Mouse (Mus musculus) frontal cortex, adult (tissue): ENCODE measurements at regions not wholly inside any gene's neighbourhood (a gene's known extent, or its start where the extent isn't known, plus 50 kb on each side); places are given as distances from the start of the nearest gene placed in this dataset.
"Not testable (repeated sequence)": the region's sequence is repeated elsewhere in the genome, so short reads cannot be mapped to it uniquely, and the experiment has no call there.

Experiments used
- ATAC-seq: cut with Nextera tagmentation; 2 replicates; pipeline ENCODE4 v1.9.2; 2017; ENCODE audit warnings: mild to moderate bottlenecking, moderate library complexity, mixed read lengths; ENCODE audit not compliant: low TSS enrichment

DNA sequence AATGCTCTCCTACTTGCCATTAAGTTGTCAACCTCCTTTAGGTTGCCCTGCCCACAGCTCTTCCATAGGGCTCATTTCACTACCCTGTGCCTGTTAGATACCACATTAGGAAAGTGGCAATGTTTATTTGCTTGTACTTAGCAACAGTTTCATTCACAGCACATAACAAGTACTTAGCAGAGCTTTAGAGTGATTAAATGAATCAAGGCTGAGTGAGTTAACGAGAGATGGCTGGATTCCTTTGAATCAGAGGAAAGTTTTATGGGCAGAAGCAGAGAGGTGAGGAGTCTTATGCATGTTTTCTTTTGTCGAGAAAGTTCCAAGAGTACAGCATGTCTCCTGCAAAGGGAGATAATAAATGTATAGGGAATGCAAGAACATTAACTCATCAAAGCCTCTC is 60.5 kb downstream of the Ptgs2 start:
- no peak for ATAC-seq

DNA sequence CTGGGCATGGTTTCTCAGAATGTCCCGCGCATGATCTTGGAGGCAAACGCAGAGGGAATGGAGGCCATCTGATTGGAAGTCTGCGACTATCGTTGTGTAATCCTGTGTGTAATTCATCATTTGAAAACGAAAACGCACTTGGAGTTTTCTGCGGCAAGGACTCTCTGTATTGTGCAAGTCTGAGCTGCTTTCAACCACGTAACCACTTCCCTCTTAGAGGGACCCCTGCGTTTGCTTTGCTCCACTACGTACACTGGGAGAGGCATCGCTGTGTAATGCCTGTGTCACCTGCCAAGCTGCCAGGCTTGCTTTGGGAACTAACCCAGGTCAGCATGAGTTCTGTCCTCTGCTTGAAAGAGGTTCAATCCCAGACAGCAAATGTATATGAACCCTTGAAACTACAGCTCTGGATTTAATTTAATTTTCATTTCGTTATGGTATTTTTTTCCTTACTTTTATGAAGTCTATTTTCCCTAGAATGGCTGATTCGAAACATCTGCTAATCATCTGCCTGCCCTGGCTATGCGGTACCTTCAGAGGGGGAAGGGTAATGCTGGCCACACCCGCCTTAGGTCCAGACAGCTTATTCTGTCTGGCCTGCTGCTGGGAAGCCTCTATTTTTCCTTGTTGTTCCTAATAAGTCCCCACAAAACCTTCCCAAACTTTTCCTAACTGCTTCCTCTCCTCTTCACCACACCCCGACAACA is 65.2 kb downstream of the Ptgs2 start:
- ATAC-seq, result peak; percentile 84

GRCm38 (mm10) chr1:150165597-150165973 is 65.8 kb downstream of the Ptgs2 start:
- no peak for ATAC-seq

DNA sequence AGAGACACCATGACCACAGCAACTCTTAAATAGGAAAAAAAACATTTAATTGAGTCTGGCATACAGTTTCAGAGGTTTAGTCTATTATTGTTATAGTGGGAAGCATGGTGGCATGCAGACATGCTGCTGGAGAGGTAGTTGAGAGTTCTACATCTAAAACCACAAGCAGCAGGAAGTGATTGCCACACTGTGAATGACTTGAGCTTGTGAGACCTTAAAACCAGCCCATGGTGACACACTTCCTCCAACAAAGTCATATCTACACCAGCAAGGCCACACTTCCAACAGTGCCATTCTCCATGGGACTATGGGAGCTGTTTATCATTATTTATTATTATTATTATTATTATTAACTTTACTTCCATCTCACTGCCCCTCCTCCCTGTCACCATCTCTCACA is 67.3 kb downstream of the Ptgs2 start:
- ATAC-seq, result no peak

DNA sequence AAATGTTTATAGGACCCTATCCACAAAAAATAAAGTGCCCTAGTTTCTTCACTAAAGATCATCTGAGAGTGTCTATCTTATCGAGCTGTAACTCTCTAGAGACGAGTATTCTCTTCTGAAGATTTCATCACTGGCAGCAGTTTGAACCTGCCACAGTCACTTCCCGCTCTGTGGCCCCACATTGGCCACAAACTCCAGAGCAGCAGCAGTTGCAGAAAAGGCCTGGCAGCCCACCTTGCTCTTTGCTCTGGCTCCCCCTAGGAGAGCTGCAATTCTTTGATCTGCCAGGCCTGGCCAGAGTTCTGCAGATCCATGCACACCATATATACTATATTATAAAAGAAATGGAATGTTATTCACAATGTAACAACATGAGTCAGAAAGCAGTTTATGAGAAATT is 74.4 kb downstream of the Ptgs2 start:
- ATAC-seq, result no peak

GRCm38 (mm10) chr1:150177029-150177740 is 77.4 kb downstream of the Ptgs2 start:
- no peak for ATAC-seq

DNA sequence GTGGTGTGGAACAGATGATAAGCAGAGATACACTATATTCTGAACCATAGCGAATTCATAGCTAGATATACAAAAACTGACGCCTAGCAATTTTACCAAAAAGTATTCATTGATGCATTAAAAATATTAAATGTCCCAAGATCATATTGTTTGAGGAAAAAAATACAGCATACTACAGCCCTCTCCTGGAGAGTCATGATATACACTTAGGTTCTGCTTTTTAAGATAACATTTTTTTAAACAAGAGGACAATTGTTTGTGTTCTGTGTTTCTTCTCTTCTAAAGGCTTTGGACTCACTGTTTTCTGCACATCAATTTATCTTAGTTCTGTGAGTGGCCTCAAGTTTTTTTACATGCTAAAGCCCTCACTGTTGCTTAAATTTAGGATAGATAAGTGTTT is 102.2 kb downstream of the Ptgs2 start:
- ATAC-seq, result peak; percentile 67

DNA sequence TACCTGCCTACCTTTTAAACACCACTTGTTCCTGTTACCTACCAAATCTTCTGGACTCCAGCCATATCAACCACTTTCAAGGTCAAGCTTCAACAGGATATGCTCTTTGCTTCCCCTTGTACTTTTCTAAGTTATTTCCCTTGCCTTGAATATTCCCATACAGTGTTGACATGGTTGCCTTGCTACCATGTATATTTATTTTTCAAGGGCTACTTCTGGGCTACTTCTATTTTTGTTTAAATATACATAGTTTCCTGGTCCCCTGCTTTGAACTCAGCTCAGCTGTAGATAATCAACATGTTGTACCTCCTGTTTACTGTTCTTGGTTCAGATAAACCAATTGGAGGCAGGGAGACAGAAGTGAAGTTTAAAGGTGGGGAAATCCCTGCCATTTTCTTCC is 106.8 kb upstream of the Pdc start:
- ATAC-seq, result no peak

DNA sequence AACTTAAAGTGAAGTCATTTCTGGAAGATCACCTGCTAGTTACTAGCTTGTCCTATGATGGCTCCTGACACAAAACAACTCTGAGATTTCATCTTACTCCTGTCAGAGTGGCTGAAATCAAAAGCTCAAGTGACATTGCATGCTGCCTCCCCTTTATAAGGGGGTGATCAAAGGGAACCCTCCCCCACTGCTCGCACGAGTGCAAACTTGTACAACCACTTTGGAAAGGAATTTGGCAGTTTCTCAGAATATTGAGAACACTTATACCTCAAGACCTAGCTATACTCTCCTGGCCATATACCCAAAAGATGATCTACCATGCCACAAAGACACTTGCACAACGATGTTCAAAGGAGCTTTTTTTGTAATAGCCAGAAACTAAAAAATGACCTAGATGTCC is 102.5 kb upstream of the Pdc start:
- no peak for ATAC-seq

- no peak for ATAC-seq
Observed at GRCm38 (mm10) chr1:150218802-150219201, 100.4 kb upstream of the Pdc start.

DNA sequence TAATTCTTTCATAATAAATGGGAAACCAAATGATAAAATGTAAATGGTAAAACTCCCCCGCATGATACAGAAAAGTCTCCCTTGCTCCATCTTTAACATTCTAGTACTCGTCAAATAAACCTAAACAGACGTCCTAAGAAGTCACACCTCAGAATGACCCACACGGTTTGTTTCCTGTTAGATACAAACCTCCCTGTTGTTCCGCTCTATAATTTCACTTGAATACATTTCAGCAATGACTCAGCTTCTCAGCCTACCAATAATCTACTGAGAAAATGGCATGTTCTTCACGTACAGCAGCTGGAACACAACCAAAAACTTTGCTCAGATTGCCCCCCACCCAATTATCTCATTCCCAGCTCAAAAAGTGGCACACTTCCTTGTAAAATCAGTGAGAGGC is 93.7 kb upstream of the Pdc start:
- ATAC-seq, result no peak

GRCm38 (mm10) chr1:150239504-150239903 is 79.7 kb upstream of the Pdc start:
- ATAC-seq, result not testable (repeated sequence)

DNA sequence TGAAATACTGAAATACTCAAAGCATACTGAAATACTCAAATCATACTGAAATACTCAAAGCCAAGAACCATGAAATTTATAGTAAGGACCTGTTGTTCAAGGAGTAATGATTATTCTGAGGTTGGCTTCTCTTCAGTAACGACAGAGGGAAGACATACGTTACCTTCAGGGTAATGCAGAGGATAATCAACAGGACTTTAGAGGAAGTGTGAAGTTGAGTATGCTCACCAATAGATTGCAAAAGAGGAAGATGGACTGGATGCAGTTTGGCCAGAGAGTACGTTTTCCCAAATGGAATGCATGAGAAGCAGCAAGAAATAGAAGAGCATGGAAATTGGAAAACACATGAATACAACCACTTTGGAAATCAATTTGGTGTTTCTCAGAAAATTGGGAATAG is 79.1 kb upstream of the Pdc start:
- ATAC-seq, result no peak

DNA sequence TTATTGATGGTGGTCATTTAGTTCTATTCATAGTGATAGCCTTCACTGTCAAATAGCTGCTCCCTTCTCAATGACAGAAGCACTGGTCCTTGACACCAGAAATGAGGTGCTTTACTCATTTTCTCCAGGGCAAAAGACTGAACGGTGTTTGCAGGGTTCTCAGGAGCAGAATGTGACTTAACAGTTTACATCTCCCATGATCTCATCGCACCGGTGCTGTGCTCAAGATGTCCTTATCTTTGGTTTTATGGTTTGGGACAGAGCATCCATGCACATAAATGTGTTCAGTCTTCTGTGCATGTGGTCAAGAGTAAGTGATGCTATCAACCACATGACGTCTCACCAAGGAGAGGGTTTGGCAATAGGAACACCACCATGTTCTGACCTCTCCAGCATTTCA is 78.1 kb upstream of the Pdc start:
- ATAC-seq, result no peak

DNA sequence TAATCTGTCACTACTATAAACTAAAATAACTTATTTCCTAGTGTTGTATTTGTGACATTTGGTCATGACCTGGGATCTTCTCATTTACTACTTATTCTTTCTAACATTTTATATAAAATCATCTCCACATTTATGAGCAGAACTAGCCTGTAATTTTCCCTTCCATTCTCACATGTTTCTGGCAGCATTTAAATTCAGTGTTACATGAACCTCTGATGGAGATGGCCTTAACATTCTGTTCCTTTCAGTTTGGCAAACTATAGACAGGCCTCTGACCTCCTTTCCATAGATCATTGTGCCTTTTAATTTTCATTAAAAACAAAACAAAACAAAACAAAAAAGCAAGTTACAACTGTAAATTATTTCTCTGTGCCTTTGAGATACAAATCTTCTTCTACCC is 77.1 kb upstream of the Pdc start:
- ATAC-seq, result no peak

DNA sequence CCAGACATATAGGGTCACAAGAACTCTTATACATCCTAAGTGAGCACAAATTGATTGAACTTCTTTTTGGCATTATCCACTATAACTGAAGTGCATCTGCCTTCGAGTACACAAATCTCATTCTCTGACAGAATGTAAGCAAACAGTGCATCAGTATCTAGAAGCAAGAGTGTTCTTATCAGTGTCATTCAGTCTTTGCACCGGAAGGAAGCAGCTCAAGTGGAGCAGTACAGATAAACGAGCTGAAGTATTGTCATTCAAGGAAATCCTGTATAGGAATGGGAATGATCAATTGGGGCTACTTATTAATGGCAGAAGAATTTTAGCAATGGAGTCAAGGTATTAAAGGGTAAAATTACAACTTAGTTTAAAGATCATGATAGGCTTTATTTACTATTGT is 74.3 kb upstream of the Pdc start:
- no peak for ATAC-seq

DNA sequence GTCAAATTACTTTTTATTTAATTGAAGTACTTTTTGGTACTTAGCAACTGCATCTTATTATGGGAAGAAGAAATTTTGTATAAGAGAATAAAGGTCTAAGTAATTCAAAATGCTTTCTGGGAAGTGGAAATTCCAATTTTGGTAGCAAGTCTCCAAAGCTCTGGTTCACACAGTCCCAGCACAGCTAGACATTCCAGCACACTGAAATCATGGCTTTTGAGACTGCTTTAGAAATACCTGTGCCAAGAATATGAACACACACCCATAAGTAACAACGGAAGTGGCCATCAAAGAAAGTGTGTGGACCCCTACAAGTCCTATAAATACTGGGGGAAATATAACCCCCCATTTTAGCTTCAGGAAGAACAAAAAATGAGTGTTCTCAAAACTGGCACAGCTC is 67.8 kb upstream of the Pdc start:
- no peak for ATAC-seq

GRCm38 (mm10) chr1:150251876-150252275 is 67.3 kb upstream of the Pdc start:
- ATAC-seq, result 0 out of 2 replicates have a peak, but pooled peaks have one; percentile 13

GRCm38 (mm10) chr1:150257596-150257995 is 61.6 kb upstream of the Pdc start:
- peak; percentile 69; the same call in 1 of the 2 replicates for ATAC-seq

DNA sequence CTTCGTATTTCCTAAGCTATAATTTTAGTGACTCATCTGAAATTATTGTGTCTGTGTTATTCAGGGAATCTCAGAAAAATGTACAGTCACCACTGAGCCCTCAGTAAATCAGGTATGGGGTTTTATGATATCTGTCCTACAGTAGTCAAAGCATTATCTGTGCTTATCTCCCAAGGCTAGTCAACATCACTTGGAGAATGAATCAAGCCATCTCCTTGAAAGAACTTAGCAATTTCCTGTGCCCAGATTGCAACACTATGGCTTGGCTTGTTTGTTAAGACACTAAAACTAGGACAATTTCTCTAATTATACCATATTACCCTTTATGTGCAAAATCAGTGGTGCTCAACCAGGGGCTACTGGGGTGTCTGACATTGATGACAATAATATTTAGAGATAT is 58.9 kb upstream of the Pdc start:
- no peak for ATAC-seq

- peak; percentile 85 for ATAC-seq
Observed at GRCm38 (mm10) chr1:150266502-150266901, 52.7 kb upstream of the Pdc start.

DNA sequence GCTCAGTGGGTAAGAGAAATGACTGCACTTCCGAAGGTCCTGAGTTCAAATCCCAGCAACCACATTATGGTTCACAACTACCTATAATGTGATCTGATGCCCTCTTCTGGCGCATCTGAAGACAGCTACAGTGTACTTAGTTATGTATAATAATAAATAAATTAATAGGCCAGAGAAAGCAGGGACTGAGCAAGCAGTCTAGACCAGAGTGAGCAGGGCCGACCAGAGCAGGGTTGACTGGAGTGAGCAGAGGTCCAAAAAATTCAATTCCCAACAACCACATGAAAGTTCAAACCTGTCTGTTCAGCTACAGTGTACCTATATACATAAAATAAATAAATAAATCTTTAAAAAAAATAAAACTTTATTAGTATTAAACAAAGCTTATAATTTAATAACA is 52.2 kb upstream of the Pdc start:
- ATAC-seq, result no peak
